Mouse (Mus musculus): ENCODE results near the gene Gm20388.

Gene Gm20388

DNA sequence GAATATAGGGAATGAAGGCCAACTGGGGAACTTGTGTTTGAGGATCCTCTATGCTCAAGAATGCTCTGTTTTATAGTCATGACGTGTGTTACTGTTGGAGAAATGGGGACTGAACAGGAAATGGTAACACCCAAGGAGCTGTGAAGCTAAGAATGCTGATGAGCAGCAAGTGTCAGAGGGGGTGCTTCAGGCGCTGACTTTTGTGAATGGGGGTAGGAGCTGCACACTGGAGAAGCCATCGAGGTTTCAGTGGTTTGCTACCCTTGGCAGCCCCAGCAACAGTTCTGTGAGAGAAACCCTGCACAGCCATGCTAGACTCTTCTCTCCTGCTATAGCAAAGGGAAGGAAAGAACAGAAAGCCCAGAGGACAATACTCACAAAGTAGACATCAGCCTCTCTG lies 3001.5 kb downstream of the Gm20388 start:
- DNase-seq (ENCODE audit: low read depth, low spot score), result peak; percentile 35

DNA sequence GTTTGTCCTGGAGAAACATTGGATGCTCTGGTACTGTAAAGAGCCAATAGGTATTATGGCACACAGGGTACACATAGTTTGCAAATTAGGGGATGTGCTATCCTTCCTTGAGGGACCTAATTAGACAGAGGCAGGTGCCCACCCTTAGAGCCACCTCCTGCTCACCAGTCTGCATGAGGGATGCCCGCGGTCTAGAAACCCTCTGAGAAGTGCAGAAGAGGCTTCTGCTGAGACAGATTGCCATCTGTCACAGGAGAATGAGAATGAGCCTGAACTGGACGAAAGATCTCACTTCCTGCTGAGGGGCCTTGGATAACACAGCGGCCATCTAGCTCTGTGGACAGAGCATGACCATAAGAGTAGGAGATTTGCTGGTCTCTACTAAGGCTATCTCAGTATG lies 3002.2 kb downstream of the Gm20388 start:
- DNase-seq (ENCODE audit: low read depth, low spot score), result no peak

- DNase-seq (ENCODE audit: low read depth, low spot score), result no peak
These were observed 3006.1 kb downstream of the Gm20388 start for GRCm38 (mm10) chr8:122916766-122917165.

DNA sequence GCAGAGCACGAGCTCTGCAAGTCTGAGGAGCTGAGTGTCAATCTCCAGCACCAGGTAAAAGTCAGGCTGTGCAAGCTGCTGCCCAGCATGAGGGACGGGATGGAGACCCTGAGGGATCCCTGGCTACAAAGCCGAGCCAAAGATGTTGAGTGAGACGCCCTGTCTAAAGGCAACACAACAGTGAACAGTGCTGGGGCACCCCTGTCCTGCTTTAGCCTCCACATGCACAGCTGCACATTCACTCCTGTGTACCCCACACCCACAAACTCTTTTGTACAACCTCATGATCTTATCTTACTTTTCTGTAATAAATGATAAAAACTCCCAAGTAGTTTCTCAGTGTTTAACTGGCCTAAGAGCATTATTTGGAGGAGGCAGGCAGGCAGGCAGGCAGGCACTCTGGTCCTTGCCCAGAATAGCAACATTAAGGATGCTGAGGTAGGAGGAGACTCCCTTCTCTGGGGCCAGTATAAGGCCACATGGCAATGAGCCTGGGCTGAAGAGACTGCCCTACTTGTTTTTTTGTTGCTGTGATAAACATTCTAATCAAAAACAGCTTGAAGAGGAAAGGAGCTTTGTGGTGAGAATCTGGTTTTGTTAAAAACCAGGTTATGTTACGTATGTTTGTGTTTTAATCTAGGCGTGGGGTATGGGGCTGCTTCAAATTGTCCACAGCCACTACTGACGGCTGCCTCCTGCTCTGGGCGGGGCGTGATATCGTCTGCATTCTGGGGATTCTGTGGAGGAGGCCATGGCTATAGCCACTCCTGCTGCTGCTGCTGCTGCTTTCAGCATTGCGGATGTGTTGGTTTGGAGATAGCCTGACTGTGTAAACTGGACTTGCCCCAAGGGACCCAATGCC lies 3007.1 kb downstream of the Gm20388 start:
- peak; percentile 66 for DNase-seq (ENCODE audit: low read depth, low spot score)

DNA sequence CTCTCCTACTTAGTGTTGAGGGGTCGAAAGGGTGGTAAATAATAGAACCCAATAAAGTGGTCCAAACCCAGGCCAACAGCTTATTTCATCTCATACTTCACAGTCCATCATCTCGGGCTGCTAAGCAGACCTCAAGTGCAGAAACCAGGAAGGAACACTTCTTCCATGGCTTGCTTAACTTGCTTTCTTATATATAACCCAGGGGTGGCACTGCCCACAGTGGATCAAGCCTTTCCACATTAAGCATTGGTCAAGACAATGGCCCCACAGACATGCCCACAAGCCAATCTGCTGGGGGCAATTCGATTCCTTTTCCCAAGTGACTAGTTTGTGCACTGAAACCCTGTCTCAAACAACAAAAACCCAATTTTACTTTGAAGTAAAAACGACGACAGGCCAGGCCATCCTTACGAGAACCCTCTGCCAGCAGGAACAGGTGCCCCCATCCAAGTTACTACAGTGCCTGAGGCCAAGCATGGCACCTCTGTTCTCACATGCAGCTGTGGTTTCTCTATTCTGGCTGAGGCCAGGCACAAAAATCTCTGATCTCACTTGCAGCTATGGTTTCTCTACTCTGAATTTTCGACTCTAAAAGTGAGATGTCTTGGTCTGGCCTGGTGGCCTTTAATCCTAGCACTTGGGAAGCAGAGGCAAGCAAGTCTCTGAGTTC lies 3007.9 kb downstream of the Gm20388 start:
- DNase-seq (ENCODE audit: low read depth, low spot score), result no peak

DNA sequence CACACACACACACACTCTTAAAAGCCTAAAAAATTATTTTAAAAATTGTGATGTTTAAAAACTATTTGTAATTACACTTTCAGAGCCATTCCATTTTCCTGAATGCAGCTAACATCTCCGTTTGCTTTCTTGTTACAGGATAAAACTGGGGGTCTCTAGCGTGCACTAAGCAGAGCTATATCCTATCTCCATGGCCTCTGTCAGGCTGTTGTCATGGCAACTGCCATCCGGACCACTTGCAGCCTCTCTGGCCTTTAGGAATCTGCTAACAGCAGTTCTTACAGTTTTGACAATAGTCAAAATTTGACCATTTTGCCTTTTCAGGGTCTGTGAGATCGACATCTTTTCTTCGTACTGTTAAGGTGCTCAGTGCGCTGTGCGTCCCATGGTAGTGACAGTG lies 3010.2 kb downstream of the Gm20388 start:
- DNase-seq (ENCODE audit: low read depth, low spot score), result no peak

DNA sequence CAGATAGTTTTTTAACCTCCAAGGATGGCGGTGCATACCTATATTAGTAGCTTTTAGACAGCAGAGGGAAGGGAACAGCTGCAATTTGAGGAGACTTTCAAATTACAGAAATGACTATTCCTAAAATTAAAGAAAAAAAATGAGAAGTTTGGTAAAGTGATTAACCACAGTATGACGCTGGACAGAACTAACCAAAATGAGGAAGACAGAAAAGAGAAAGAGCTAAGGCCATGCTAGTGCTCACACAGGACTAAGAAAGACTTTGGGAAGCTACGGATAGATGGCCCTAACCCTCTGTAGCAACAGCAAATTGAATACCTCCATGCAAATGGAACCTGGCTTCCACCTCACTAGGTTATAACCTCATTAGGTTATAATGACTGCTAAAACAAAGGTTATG lies 3012.3 kb downstream of the Gm20388 start:
- DNase-seq (ENCODE audit: low read depth, low spot score), result no peak

DNA sequence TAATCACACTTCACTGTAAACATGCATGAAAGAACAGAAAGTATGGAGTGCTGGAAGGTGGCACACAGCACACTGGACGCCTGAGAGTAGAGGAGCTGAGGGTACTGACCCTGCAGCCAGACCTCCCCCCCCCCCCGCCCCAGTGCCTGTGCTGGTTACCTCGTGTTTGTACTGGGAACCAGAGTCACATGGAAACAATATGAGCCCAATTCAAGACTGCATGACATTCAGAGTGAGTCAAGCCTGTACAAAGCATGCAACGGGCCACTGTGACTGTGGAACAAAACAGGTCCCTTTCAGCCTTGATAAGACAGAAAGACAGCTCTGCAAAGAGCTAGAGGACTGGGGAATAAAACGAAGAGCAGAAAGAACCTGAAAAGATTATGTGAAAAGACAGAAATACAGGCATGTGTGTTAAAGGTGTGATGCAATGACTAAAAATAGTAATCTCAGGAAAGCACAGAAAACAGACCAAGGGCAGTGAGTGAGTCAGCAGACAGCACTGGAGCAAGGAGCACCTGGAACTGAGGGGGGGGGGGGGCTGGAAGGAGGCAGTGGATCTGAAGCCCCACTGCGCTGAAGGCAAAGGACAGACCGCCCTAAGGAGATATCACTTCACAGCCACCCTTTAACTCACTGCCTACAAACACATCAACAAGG lies 3012.9 kb downstream of the Gm20388 start:
- DNase-seq (ENCODE audit: low read depth, low spot score), result no peak

DNA sequence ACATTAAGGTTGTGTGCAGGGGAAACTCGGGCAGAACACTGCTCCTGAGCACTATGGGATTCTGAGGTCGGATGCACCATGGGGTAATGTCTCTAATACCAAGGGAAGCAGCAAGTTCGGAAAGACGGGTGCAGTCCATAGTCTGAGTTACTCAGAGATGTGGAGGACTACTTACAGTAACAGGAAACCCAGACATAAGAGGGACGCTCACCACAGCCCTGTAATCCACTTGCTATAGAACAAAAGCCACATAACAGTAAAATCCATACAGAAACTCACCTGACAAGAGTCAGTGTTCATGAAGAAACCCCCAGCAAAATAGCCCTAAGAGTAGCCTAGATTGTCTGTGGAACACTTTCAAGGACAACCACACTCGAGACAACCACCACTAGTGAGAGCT lies 3013.4 kb downstream of the Gm20388 start:
- peak; percentile 57 for DNase-seq (ENCODE audit: low read depth, low spot score)

- DNase-seq (ENCODE audit: low read depth, low spot score), result no peak
These were observed 3015.5 kb downstream of the Gm20388 start for GRCm38 (mm10) chr8:122925939-122926722.

DNA sequence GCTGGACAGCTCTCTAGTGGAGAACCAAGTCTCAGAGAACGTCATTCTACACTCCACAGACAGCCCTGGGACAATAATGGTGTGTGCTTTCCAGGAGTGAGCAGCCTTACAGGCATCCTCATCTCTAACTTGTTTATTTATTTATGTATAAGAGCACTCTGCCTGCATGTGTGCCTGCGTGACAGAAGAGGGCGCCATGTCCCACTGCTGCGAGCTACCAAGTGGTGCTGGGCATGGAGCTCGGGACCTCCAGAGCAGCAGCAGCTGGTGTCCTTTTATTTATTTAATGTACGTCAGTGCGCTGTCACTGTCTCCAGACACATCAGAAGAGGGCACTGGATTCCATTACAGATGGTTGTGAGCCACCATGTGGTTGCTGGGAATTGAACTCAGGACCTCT lies 3016.1 kb downstream of the Gm20388 start:
- DNase-seq (ENCODE audit: low read depth, low spot score), result no peak

DNA sequence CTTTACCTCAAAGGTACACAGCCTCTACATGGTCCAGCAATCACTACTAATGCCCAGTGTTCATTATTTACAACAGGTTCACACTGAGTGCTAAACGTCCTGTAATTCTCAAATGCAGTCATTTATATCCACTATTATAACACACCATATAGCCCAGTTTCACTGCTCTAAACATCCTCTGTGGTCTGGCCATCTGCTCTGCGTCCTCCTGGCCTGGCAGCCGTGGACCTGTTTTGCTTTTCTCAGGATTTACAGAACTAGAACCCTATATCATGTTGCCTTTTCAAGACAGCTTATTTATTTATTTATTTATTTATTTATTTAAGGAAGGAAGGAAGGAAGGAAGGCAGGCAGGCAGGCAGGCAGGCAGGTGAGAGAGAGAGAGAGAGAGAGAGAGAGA lies 3017.2 kb downstream of the Gm20388 start:
- DNase-seq (ENCODE audit: low read depth, low spot score), result no peak

DNA sequence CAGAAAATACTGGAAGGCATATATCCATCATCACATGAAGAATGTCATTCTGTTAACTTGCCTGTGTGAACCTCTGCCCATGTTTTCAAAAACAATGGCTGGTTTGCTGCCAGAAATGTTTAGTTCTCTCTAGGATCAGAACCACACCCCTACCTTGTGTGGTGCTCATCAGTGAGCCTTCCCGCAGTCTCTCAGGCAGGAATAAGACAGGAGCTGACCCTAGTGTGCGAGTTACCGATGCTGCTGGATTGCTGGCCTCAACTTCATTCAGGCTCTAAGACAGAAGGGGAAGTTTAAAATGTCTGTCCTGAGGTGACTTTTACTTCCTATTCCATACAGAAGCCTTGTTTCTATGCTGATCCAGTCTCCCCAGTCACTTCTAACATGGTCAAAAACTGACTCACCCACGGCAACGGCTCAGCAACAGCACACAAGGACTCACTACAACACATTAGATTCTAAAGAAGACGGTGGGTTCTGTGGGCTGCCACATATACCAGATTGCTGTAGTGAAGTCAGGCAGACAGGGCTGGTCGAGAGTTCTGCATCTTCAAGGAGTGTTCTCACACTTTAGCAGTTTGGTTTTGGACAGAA lies 3018.1 kb downstream of the Gm20388 start:
- DNase-seq (ENCODE audit: low read depth, low spot score), result no peak

DNA sequence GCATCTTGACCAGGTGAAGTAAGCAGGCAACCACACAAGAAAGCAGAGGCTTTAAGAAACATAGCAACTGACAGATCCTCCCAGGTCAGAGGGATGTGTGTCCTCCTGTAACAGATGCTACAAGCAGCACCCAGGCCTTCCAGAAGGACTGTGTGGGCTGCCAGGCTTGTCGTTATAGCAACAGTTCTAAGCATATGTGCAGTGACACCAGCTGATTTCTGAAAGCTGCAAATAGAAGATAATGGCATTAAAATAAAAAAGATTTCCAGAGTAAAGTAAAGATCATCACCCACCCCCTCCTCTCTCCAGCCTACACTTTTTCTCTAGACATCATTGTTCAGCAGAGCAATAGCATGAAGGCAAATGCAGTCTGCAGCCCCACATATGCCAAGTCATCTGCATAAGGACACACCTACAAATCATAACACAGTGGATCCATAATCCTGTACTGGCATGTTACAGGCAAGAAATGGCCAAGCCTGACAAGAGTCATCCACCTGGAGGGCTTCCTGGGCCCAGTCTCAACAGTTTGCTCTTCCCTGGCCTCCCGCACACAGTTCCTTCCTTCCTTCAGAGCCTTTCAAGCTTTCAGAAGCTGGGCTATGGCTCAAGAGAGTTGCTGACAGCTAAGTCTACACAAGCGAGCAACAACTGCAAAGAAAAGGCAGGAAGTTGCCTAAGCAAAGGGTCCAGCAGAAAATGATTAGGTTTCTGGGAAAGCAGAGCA lies 3021.4 kb downstream of the Gm20388 start:
- no peak for DNase-seq (ENCODE audit: low read depth, low spot score)

DNA sequence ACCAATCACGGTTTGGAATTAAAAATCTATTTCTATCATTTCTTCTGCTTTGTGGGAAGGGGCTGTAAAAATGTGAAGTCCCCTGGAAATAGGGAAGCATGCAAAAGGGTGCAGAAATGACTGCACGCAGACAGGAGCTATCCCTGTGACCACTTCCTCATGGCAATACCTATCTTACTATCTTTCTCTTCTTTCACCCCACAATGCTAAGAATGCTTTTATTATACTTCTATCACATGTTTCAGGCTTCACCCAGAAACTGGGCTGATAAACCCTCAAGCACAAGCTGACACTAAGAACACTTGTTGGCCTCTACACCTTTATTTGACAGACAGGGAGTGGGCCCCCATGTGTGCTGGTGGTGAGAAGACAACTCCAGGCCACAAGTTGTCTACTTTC lies 3021.9 kb downstream of the Gm20388 start:
- no peak for DNase-seq (ENCODE audit: low read depth, low spot score)

GRCm38 (mm10) chr8:122933973-122934372 lies 3023.3 kb downstream of the Gm20388 start:
- DNase-seq (ENCODE audit: low read depth, low spot score), result no peak

- no peak for DNase-seq (ENCODE audit: low read depth, low spot score)
These were observed 3024.5 kb downstream of the Gm20388 start for GRCm38 (mm10) chr8:122935118-122935517.

DNA sequence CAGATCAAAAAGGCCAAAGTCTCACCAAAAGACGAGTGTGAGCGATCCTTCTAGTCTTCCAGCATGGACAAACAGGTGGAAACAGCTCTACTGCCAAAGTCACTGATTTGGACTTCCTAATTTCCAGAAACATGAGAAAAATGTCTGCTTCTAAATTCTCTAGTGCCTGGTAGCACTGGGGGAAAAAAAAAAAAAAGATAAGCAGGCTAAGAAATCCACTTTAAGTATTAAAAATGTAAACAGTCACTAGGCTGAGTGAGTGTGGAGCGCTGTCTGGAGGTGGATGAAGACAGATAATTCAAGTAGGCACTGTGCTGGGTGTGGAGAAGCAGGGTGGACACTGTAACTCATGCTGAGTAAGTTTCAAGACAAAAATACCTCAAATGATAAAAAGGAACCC lies 3025.3 kb downstream of the Gm20388 start:
- DNase-seq (ENCODE audit: low read depth, low spot score), result no peak

- DNase-seq (ENCODE audit: low read depth, low spot score), result peak; percentile 70
These were observed 3027.0 kb downstream of the Gm20388 start for GRCm38 (mm10) chr8:122937545-122938053.

DNA sequence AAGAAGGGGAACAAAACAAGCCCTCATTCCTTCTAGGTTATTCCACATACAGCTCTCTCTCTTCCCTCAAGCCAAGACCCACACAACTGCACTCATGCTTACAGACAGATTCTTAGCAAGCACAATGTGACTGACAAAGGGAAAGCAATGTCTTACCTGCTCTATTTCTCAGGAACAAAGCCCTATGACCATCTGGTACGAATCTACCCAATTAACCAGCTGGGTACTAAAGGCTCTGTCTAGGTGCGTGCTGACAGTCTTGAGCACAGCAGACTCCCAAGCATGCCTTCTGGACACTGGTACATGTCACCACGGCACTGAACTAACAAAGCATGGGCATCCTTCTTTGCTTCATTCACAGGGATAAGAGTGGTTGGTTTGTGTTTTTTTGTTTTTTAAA lies 3027.5 kb downstream of the Gm20388 start:
- DNase-seq (ENCODE audit: low read depth, low spot score), result no peak

Measured in CD4-positive helper T cell, adult 2 months (primary cell).